Mouse (Mus musculus): ENCODE results near the gene Tbc1d24. TPM values are rescaled to one million over a fixed set of nuclear protein-coding genes. Genes with fewer than 3 reads are reported as not detected.
"Not testable (repeated sequence)": the region's sequence is repeated elsewhere in the genome, so short reads cannot be mapped to it uniquely, and the experiment has no call there.

The Tbc1d24 gene
- total RNA-seq, 2 experiments from 2014 or later: 1.6 to 2.3 TPM

- no peak for ATAC-seq (replicated peaks; ENCODE audit: low FRiP score, poor library complexity, severe bottlenecking)
Observed at GRCm38 (mm10) chr17:24156394-24156793, 49.0 kb downstream of the Tbc1d24 start.

DNA sequence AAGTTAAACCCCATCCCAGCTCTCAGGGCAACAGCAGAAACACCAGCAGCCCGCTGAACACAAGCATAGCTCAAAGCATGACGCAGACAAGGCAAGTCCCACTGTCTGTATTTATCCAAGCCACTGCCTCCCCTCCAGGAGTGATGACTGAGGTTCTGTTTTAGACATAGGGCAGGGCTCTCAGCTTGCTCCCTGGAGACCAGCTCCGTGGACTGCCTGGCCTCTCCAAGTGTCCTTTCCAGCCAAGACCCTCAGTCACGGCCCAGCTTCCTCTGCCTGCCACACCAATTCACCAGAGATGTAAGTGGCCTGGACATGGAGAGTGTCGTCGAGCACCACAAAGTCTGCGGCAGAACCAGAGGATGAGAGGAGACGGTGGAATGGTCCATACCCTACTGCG, 49.6 kb downstream of the Tbc1d24 start:
- no peak for ATAC-seq (replicated peaks; ENCODE audit: low FRiP score, poor library complexity, severe bottlenecking)

DNA sequence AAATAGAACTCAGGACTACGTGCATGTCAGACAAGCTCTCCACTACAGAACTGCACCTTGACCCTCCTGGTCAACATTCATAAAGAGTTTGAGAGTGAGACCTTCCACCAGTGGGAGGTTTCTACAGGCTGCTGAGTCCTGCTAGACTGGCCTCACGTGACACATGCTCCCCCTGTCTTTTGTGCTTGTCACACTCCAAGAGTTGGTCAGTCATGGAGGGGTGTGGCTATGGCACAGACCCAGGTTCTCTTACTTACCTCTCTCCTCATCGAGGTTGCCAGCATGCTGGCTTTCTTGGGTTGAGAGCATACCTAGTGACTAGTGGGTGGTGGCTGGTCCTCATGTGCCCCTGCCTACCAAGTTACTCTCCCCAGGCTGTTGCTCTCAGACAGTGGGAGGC, 50.9 kb downstream of the Tbc1d24 start:
- ATAC-seq (replicated peaks; ENCODE audit: low FRiP score, poor library complexity, severe bottlenecking): no peak

GRCm38 (mm10) chr17:24151890-24152563, 53.3 kb downstream of the Tbc1d24 start:
- peak; percentile 95 for ATAC-seq (replicated peaks; ENCODE audit: low FRiP score, poor library complexity, severe bottlenecking)

DNA sequence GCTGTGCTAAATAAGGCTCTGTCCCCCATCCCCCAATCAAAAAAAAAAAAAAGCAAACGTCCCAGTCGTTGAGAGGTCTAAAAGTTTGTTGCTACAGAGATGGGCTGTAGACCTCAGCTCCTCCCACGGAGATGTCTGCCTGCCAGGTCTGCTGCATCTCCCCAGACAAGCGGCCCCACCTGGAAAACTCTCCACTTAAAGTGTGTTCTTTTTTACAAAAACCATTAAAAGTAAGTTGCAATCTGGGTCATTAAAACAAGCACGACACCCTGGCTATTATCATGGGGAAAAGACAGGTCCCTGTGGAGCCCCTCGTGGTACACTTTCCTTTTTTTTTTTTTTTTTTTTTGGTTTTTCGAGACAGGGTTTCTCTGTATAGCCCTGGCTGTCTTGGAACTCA, 54.0 kb downstream of the Tbc1d24 start:
- no peak for ATAC-seq (replicated peaks; ENCODE audit: low FRiP score, poor library complexity, severe bottlenecking)

GRCm38 (mm10) chr17:24150824-24151223, 54.5 kb downstream of the Tbc1d24 start, which contains the start of gene Pdpk1:
Gene Pdpk1 (minus strand): TSS chr17:24150924.
- ATAC-seq (replicated peaks; ENCODE audit: low FRiP score, poor library complexity, severe bottlenecking): no peak

DNA sequence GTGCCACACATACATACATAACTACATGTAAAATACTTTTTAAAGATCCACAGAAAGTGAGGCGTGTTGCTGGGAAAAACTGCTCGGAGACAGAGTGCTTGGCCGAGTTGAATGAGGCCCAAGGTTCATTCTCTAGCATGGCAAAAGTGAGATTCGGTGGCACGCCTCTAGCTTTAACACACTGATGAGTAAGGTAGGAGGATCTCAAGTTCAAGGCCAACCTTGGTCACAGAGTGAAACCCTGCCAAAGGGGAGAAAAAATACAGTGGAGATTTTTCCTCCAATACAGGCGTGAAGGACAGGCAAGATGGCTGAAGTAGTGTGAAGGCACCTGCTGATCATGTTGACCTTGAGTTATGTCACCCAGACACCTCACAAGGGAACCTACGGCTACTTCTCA, 55.9 kb downstream of the Tbc1d24 start:
- no peak for ATAC-seq (replicated peaks; ENCODE audit: low FRiP score, poor library complexity, severe bottlenecking)

GRCm38 (mm10) chr17:24142897-24143296, 62.5 kb downstream of the Tbc1d24 start:
- ATAC-seq (replicated peaks; ENCODE audit: low FRiP score, poor library complexity, severe bottlenecking): no peak

DNA sequence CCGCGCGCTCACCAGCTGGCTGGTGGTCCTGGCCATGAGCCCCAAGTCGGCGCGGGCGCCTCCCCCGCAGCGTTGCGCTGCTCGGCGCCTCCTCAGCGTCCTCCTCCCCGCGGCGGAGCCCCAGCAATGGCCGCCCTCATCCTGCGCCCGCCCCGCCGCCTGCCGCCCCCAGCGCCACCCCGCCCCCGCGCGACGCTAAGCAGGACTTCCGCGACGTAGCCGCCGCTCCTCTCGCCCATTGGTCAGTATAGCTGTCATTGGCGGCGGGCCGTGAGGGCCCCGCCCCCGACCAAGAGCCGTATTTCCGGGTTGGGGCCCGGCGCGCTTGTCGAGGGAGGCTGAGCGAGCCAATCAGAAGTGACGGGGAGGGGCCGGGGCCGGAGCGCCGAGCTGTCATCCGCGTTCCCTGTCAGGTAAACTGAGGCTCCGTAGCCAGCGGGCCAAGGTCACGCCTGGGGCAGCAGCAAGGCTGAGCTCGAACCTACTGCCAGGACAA, 63.9 kb downstream of the Tbc1d24 start:
- peak; percentile 96 for ATAC-seq (replicated peaks; ENCODE audit: low FRiP score, poor library complexity, severe bottlenecking)

DNA sequence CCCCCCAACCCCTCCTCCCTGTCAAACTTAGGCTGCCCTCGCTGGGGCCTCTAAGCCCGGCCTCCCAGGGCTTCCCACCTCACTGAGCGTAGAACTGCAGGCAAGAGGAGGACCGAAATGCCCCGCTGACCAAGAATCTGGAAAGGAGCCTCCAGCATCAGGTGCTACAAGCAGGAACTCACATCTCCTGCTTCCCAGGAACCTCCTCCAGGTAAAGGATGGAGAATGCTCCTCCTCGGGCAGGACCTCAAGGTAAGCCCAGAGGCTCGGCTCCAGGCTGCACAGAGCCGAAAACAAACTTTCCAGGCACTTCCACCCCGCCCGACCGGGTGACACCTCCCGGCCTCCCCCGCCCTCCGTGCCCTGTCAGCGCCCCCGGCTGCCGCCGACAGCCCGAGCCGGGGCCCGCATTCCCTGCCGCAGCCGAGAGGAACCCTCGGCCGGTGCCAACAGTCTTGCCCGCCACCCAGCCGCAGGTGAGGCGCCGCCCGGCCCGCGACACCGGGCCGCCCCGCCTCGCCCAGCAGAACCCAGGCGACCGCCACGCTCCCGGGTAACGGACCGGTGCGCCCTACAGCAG, 64.4 kb downstream of the Tbc1d24 start:
- ATAC-seq (replicated peaks; ENCODE audit: low FRiP score, poor library complexity, severe bottlenecking): peak; percentile 30

- no peak for ATAC-seq (replicated peaks; ENCODE audit: low FRiP score, poor library complexity, severe bottlenecking)
Observed at GRCm38 (mm10) chr17:24139968-24140367, 65.4 kb downstream of the Tbc1d24 start.

DNA sequence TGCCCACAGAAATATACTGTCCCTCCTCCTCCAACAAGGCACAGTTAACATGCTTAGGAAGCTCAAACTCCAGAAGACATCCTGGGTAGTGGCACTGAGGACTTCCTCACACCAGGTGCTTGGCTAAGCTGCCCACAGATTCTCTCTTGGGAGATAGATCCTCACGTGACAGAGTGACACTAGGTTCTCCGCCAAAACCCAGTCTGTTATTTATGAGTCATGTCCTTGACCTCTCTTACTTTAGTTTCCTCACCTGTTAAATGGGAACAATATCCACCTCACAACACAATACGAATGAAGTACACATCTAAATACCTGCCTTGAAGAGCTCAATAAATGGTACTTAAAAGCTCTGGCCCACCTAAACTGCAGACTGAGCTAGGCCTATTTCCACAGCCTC, 66.1 kb downstream of the Tbc1d24 start:
- ATAC-seq (replicated peaks; ENCODE audit: low FRiP score, poor library complexity, severe bottlenecking): no peak

GRCm38 (mm10) chr17:24137226-24137880, 68.0 kb downstream of the Tbc1d24 start:
- ATAC-seq (replicated peaks; ENCODE audit: low FRiP score, poor library complexity, severe bottlenecking): no peak

GRCm38 (mm10) chr17:24134062-24134461, 71.3 kb downstream of the Tbc1d24 start:
- no peak for ATAC-seq (replicated peaks; ENCODE audit: low FRiP score, poor library complexity, severe bottlenecking)

DNA sequence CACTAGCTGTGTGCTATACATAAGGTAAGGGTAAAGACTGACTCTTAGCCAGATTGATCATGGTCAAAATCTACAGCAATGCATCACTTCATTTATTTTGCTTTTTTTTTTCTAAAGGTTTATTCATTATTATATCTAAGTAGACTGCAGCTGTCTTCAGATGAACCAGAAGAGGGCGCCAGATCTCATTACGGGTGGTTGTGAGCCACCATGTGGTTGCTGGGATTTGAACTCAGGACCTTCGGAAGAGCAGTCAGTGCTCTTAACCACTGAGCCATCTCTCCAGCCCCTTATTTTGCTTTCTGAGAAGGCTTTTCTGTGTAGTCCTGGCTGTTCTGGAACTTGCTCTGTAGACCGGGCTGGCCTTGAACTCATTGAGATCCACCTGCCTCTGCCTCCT, 72.4 kb downstream of the Tbc1d24 start:
- ATAC-seq (replicated peaks; ENCODE audit: low FRiP score, poor library complexity, severe bottlenecking): not testable (repeated sequence)

DNA sequence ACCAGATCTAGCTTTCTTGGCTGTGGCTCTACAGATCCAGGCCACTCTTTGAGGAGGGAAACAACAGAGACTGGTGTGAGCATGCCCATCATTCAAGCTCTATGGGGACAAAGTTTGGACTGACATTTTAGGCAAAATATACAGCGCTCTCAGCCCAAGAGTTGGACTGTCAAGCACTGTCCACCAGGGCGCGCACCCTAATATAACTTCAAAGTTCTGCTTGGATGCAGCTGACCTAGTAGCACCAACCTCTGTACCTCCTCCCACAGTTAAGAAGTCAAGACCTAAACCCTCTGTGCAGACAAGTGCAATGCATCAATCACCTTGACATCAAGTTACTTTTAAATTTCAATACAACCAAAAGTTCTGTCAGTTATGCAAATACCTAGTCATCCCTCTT, 73.8 kb downstream of the Tbc1d24 start:
- ATAC-seq (replicated peaks; ENCODE audit: low FRiP score, poor library complexity, severe bottlenecking): no peak

- ATAC-seq (replicated peaks; ENCODE audit: low FRiP score, poor library complexity, severe bottlenecking): not testable (repeated sequence)
Observed at GRCm38 (mm10) chr17:24129246-24129645, 76.1 kb downstream of the Tbc1d24 start.

DNA sequence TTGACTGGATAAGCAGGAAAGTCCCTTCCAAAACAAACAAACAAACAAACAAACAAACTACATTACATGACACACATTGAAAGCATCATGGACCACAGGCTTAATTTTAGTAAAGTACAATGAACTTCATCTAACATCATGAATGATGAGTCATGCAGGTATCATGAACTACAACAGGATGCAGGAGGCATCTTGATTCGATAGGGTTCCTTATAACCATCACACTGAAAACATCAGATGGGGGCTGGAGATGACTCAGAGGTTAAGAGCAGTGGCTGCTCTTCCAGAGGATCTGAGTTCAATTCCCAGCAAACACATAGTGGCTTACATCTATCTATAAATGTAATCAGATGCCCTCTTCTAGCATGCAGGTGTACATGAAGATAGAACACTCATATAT, 77.8 kb downstream of the Tbc1d24 start:
- ATAC-seq (replicated peaks; ENCODE audit: low FRiP score, poor library complexity, severe bottlenecking): no peak

DNA sequence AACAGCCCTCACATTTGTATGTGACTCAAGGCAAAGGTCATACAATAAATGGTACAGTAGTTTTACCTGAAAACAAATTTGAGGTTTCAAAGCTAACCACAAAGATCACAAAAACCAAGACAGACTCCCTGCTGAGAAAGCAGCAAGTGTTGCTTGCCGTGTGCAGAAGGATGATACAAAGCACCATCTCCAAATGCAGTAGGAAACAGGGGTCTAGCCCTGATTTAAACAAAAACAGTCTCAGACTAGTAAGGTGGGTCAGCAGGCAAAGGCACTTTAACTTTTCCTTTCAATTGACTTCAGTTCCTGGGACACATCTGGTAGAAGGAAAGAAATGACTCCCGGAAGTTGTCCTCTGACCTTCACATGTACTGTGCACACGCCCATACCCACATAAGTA, 78.6 kb downstream of the Tbc1d24 start:
- no peak for ATAC-seq (replicated peaks; ENCODE audit: low FRiP score, poor library complexity, severe bottlenecking)
